Mouse (Mus musculus) lung, postnatal 0 days (tissue): ENCODE measurements at regions not wholly inside any gene's neighbourhood (a gene's known extent, or its start where the extent isn't known, plus 50 kb on each side); places are given as distances from the start of the nearest gene placed in this dataset.
A peak's percentile ranks its signal among the peaks of the same experiment; 100 is the strongest.

Source experiments
- ATAC-seq: fragments of 200-750 bp; cut with Nextera tagmentation; 2 replicates; pipeline ENCODE4 v1.8.0; 2017; ENCODE audit warnings: moderate library complexity
- DNase-seq: peaks from one replicate; pipeline ENCODE4 v3.0.0-alpha.2; 2016; ENCODE audit warnings: low spot score
- H3K27ac ChIP-seq: fragments of 300-500 bp; sonication (generic); 2 replicates; pipeline ENCODE4 v1.5.1; 2014; ENCODE audit warnings: antibody characterized with exemption, mild to moderate bottlenecking, low read length, mixed read lengths
- H3K27me3 ChIP-seq: fragments of 300-500 bp; sonication (generic); replicated peaks from 2 replicates; pipeline ENCODE4 v1.6.1; 2014; ENCODE audit warnings: low read length, mixed read lengths; ENCODE audit not compliant: insufficient read depth
- H3K36me3 ChIP-seq: fragments of 300-500 bp; sonication (generic); 2 replicates; pipeline ENCODE4 v1.6.1; 2014; ENCODE audit warnings: low read length, mixed read lengths; ENCODE audit not compliant: insufficient read depth
- H3K4me1 ChIP-seq: fragments of 300-500 bp; sonication (generic); 2 replicates; pipeline ENCODE4 v1.6.1; 2014; ENCODE audit warnings: antibody characterized with exemption, low read depth, low read length, mixed read lengths; ENCODE audit not compliant: insufficient read depth
- H3K4me2 ChIP-seq: fragments of 300-500 bp; sonication (generic); replicated peaks from 2 replicates; pipeline ENCODE4 v1.6.1; 2014; ENCODE audit warnings: low read depth, mild to moderate bottlenecking, low read length, moderate library complexity, mixed read lengths
- H3K4me3 ChIP-seq: fragments of 300-500 bp; sonication (generic); 2 replicates; pipeline ENCODE4 v1.5.1; 2014; ENCODE audit warnings: low read depth, low read length
- H3K9ac ChIP-seq: fragments of 300-500 bp; sonication (generic); replicated peaks from 2 replicates; pipeline ENCODE4 v1.6.1; 2014; ENCODE audit warnings: low read depth, mild to moderate bottlenecking
- H3K9me3 ChIP-seq: fragments of 300-500 bp; sonication (generic); 2 replicates; pipeline ENCODE4 v1.6.1; 2016; ENCODE audit warnings: low read length, mixed read lengths
- CTCF ChIP-seq: IDR thresholded peaks from 2 replicates; pipeline ENCODE4 v1.5.1; 2016; ENCODE audit warnings: antibody characterized with exemption, mild to moderate bottlenecking
- EP300 ChIP-seq: IDR thresholded peaks from 2 replicates; pipeline ENCODE4 v1.6.1; 2016; ENCODE audit warnings: antibody characterized with exemption, mild to moderate bottlenecking, control low read depth
- WGBS: fragments of 180-500 bp; shearing (Covaris S2); extraction: QIAGEN DNeasy Blood & Tissue Kit; methylation state at CpG from one replicate; pipeline ENCODE4 v1.1.7; 2014; 5-methylcytosine and 5-hydroxymethylcytosine counted together

- Histone ChIP-seq H3K4me1 (no peaks in the 10 kb centered on the region), H3K27ac (no peak overlapping the region), H3K36me3 (no peaks in the 10 kb centered on the region), H3K4me3 (no peak overlapping the region), H3K27me3 (no peaks in the 10 kb centered on the region), H3K4me2 (no peak overlapping the region), H3K9ac (no peak overlapping the region), H3K9me3 (no peaks in the 10 kb centered on the region)
- DNase-seq (no peak), ATAC-seq (no peak)
- WGBS = 55% methylated on average over 3 of the region's 3 CpGs
- TF ChIP-seq EP300 (no peak), CTCF (no peak)
Measured at GRCm38 (mm10) chr5:68701342-68701741, 640.1 kb downstream of the Kctd8 start.

GRCm38 (mm10) chr5:68705411-68706080, 635.9 kb downstream of the Kctd8 start:
- TF ChIP-seq EP300 (no peak), CTCF (no peak)
- no peaks in the 10 kb centered on the region for H3K36me3 ChIP-seq
- H3K9ac ChIP-seq = no peak overlapping the region
- 67% methylated on average over 2 of the region's 2 CpGs for WGBS
- ATAC-seq (no peak), DNase-seq (no peak)
- no peak overlapping the region for H3K4me2 ChIP-seq
- H3K27ac ChIP-seq = no peak overlapping the region
- no peak overlapping the region for H3K4me3 ChIP-seq
- H3K4me1 ChIP-seq = no peaks in the 10 kb centered on the region
- no peaks in the 10 kb centered on the region for H3K27me3 ChIP-seq
- H3K9me3 ChIP-seq = no peaks in the 10 kb centered on the region

- TF ChIP-seq CTCF (no peak), EP300 (no peak)
- ATAC-seq (no peak), DNase-seq (no peak)
- no peaks in the 10 kb centered on the region for H3K9me3 ChIP-seq
- no peaks in the 10 kb centered on the region for H3K36me3 ChIP-seq
- 73% methylated on average over 4 of the region's 4 CpGs for WGBS
- no peak overlapping the region for H3K9ac ChIP-seq
- no peaks in the 10 kb centered on the region for H3K4me1 ChIP-seq
- no peak overlapping the region for H3K4me2 ChIP-seq
- no peak overlapping the region for H3K27ac ChIP-seq
- H3K27me3 ChIP-seq = no peaks in the 10 kb centered on the region
- no peak overlapping the region for H3K4me3 ChIP-seq
Measured at GRCm38 (mm10) chr5:68726733-68727132, 614.7 kb downstream of the Kctd8 start.

- ATAC-seq (0 out of 2 replicates have a peak, but pooled peaks have one; percentile 21), DNase-seq (peak; percentile 16)
- Histone ChIP-seq H3K9me3 (no peaks in the 10 kb centered on the region), H3K9ac (no peak overlapping the region), H3K4me3 (no peak overlapping the region), H3K27ac (no peak overlapping the region), H3K27me3 (no peaks in the 10 kb centered on the region), H3K4me1 (no peaks in the 10 kb centered on the region), H3K36me3 (no peaks in the 10 kb centered on the region), H3K4me2 (no peak overlapping the region)
- WGBS = 61% methylated on average over 5 of the region's 5 CpGs
- TF ChIP-seq CTCF (no peak), EP300 (no peak)
Measured at GRCm38 (mm10) chr5:68735186-68735585, 606.3 kb downstream of the Kctd8 start.

DNA sequence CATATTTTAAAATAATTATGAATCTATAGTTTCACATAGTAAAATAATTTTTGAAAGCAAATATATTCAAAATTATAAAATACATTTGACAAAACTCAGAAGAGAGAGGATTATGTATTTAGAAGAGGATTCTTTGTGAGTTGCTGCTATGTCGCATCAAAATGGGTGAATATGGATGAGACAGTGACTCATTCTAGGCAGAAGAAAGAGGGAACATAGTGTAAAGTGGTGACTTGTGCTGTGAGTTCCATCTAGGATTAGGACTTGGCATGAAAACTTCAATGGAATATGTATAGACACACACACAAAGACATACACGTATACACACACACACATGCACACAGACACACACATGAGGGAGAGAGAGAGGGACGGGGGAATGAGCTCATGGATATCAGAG, 591.0 kb downstream of the Kctd8 start:
- no peak overlapping the region for H3K27ac ChIP-seq
- TF ChIP-seq CTCF (no peak), EP300 (no peak)
- H3K4me2 ChIP-seq = no peak overlapping the region
- no peaks in the 10 kb centered on the region for H3K36me3 ChIP-seq
- 80% methylated on average over 3 of the region's 3 CpGs for WGBS
- H3K9me3 ChIP-seq = no peaks in the 10 kb centered on the region
- H3K4me3 ChIP-seq = no peak overlapping the region
- H3K27me3 ChIP-seq = no peaks in the 10 kb centered on the region
- H3K9ac ChIP-seq = no peak overlapping the region
- no peaks in the 10 kb centered on the region for H3K4me1 ChIP-seq
- no peak for DNase-seq
- ATAC-seq = no peak

DNA sequence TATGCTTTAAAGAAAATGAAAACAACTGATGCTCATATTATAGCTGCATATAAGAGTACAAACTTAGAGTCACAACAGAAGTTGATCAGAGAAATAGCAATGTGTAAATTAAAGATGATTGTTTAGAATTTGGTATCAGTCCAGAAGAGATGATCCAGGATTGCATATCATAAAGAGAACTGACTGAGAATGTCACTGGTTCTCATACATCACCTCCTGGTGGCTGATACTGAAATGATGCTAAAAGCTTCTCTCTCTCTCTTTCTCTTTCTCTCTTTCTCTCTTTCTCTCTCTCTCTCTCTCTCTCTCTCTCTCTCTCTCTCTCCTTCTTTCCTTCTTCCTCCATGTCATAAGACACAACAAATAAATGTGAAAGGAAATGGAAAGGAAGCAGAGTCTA, 588.5 kb downstream of the Kctd8 start:
- H3K9me3 ChIP-seq = no peaks in the 10 kb centered on the region

More for the DNA sequence above, 588.5 kb downstream of the Kctd8 start:
- H3K36me3 ChIP-seq = no peaks in the 10 kb centered on the region
- no peaks in the 10 kb centered on the region for H3K27me3 ChIP-seq
- no peak overlapping the region for H3K4me3 ChIP-seq
- no peak overlapping the region for H3K4me2 ChIP-seq
- no peak overlapping the region for H3K27ac ChIP-seq
- DNase-seq (no peak), ATAC-seq (no peak)
- no peak overlapping the region for H3K9ac ChIP-seq
- H3K4me1 ChIP-seq = no peaks in the 10 kb centered on the region
- TF ChIP-seq EP300 = no peak
- no peak for TF ChIP-seq CTCF
